Mouse (Mus musculus): ENCODE data around the gene Spink8. TPM values are rescaled to one million over a fixed set of nuclear protein-coding genes. Genes with fewer than 3 reads are reported as not detected.
"Not testable (repeated sequence)": the region's sequence is repeated elsewhere in the genome, so short reads cannot be mapped to it uniquely, and the experiment has no call there.

The Spink8 gene
- polyA plus RNA-seq (2016; fragmentation: Nextera tagmentation; extraction: Ambion mirVana): not detected in 2 replicates

DNA sequence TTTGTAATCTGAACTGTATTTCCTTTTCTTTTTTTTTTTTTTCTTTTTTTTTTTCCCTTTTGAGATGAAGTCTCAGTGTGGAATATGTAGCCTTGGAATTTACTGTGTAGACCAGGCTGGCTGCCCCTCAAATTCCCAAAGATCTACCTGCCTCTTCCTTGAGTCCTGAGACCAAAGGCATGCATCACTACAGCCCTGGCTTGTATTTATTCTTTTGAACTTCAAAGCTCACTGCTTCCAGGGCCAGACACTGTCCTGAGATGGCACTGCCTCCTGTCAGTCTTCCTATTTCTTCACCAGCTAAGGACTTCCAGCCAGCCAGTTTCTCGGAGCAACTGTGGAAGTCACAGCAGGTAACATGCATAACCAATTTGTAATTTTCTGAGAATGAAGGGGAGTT is at the start of gene Spink8:
Spink8 (plus strand) TSS at position 301 of the 400 bp plus-strand sequence.
- WGBS: 60% methylated on average over 1 of the region's 1 CpGs
- no peaks in the 10 kb centered on the region for H3K27me3 ChIP-seq (ENCODE audit: insufficient read depth, poor library complexity, severe bottlenecking)
- no peaks in the 10 kb centered on the region for H3K9me3 ChIP-seq
- H3K4me3 ChIP-seq: no peak within 1 kb of the TSS
- H3K27ac ChIP-seq: no peak within 1 kb of the TSS
- H3K4me1 ChIP-seq (replicated peaks): no peaks in the 10 kb centered on the region; the same call in 1 of the 2 replicates
- H3K36me3 ChIP-seq: no peaks in the 10 kb centered on the region
- DNase-seq (ENCODE audit: low spot score): no peak

DNA sequence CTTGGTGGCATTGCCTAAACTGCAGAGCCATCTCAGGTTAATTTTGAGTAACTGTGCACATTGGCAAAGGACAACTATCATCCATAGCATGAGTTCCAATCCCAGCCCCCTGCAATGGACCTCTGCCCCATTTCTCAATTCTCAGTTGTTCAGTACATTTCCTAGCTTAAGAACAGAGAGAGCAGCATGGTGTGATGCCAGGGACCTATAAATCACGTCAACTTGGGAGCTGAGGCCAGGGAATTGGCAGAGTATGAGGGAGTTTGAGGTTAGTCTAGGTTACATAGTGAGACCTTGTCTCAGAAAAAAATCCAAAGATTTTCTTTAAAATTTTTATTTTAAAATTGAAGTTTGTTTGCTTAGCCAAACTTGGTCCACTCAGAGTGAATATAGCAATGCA is 45.2 kb upstream of the Spink8 start:
- H3K27me3 ChIP-seq (ENCODE audit: insufficient read depth, poor library complexity, severe bottlenecking); DNase-seq (ENCODE audit: low spot score); H3K27ac ChIP-seq; H3K36me3 ChIP-seq; H3K4me1 ChIP-seq (replicated peaks); H3K9me3 ChIP-seq; H3K4me3 ChIP-seq: not testable (repeated sequence)
- 81% methylated on average over 1 of the region's 1 CpGs for WGBS

DNA sequence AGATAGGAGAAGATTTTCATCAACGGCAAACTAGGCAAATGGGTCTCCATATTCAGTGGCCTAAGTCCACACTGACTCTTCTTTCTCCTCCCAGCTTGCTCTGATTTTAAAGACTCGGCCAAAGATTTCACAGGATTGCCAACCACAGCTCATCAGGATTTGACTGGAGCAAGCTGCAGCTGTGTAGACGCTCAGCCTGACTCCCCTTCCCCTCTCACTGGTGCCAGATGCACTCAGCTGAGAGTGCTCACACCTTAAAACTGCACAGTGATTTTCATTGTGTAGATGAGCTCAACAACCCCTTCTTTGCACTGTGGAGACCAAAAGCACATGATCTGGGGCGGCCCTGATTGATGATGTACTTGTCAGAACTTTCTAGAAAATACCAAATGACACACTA is 21.5 kb upstream of the Spink8 start, which contains the start of gene Fbxw27:
Fbxw27 (minus strand) TSS at position 101 of the 400 bp plus-strand sequence.
- DNase-seq (ENCODE audit: low spot score); H3K36me3 ChIP-seq; H3K4me3 ChIP-seq; H3K9me3 ChIP-seq; H3K27ac ChIP-seq; H3K27me3 ChIP-seq (ENCODE audit: insufficient read depth, poor library complexity, severe bottlenecking); H3K4me1 ChIP-seq (replicated peaks): not testable (repeated sequence)
- 88% methylated on average over 4 of the region's 4 CpGs for WGBS

DNA sequence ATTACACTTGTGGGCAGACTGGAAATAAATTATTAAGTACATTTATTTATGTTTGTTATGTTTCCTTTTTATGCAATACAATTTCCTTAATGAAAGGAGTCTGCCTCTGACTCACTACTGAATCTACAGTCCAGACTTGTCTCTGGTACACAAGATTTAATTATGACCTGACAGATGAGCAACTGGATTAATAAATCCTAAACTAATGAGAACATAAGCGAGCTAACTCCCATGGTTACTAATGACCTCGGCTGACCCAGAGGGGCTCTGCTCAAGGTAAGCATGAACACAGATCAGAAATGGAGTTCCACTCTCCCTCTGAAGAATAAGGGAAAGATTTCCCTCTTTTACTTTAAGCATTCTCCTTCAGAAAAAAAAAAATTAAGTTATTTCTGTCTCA is 16.9 kb upstream of the Spink8 start:
- H3K9me3 ChIP-seq: no peaks in the 10 kb centered on the region
- DNase-seq (ENCODE audit: low spot score): no peak
- WGBS: 86% methylated on average over 2 of the region's 2 CpGs
- no peaks in the 10 kb centered on the region for H3K4me1 ChIP-seq (replicated peaks)
- no peaks in the 10 kb centered on the region for H3K36me3 ChIP-seq
- no peaks in the 10 kb centered on the region for H3K27me3 ChIP-seq (ENCODE audit: insufficient read depth, poor library complexity, severe bottlenecking)
- H3K27ac ChIP-seq: no peak overlapping the region
- H3K4me3 ChIP-seq: no peak overlapping the region

DNA sequence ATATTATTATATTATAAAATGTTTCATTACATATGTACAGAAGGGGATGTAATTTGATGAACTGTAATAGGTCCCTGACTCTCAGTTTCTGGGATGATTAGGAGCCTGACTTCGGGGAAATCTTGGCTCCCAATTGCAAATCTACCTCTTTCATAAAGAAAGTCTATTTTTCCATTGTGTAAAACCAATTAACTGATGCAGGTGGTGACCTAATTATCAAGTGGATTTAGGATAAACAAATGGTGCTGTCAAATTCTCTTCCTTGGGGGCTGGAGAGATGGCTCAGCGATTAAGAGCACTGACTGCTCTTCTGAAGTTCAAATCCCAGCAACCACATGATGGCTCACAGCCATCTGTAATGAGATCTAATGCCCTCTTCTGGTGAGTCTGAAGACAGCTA is 16.3 kb upstream of the Spink8 start:
- 80% methylated on average over 2 of the region's 2 CpGs for WGBS

DNA sequence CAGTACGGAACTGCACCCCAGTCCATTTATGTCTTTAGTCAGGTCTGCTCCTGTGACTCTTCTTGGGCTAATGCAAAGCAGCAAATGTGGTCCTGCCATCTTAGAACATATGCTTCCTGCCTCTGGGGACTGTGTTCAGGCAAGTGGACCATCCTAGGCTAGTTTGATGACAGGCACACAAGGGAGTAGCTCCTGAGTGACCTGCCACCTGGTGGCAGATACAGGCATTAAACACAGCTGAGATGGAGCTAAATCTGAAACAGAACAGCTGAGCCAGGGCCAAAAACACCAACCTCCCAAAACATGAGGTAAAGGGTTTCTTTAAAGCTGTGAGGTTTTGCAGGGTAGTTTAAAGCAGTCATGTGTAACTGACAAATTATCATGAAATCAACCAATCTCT is 14.0 kb upstream of the Spink8 start:
- 95% methylated on average over 1 of the region's 1 CpGs for WGBS

More for the DNA sequence above, 16.3 kb upstream of the Spink8 start:
- Histone ChIP-seq H3K27me3 (ENCODE audit: insufficient read depth, poor library complexity, severe bottlenecking) (no peaks in the 10 kb centered on the region), H3K4me1 (replicated peaks) (no peaks in the 10 kb centered on the region), H3K27ac (no peak overlapping the region), H3K36me3 (no peaks in the 10 kb centered on the region), H3K4me3 (no peak overlapping the region), H3K9me3 (no peaks in the 10 kb centered on the region)
- no peak for DNase-seq (ENCODE audit: low spot score)

DNA sequence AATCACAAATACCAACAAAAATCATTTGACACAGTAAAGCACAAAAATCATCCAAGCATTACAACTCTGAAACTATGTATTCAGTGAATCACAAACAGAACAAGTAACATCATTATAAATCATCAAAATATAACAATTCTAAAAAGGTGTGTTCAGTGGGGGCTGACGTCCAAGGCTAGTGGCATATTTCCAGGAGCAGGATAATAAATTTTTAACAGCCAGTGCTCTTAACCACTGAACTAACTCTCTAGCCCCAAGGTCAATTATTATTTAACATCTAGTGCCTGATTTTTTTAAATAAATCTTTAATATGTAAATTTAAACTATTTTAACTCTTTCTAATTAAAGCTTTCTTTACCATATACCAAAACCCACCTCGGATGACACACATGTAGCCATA is 6.5 kb upstream of the Spink8 start:
- not testable (repeated sequence) for H3K27ac ChIP-seq; DNase-seq (ENCODE audit: low spot score); H3K36me3 ChIP-seq; H3K4me3 ChIP-seq; H3K4me1 ChIP-seq (replicated peaks); H3K9me3 ChIP-seq; H3K27me3 ChIP-seq (ENCODE audit: insufficient read depth, poor library complexity, severe bottlenecking)
- WGBS: 87% methylated on average over 2 of the region's 2 CpGs

More for the DNA sequence above, 14.0 kb upstream of the Spink8 start:
- Histone ChIP-seq H3K27ac (no peak overlapping the region), H3K36me3 (no peaks in the 10 kb centered on the region), H3K4me3 (no peak overlapping the region), H3K4me1 (replicated peaks) (no peaks in the 10 kb centered on the region), H3K27me3 (ENCODE audit: insufficient read depth, poor library complexity, severe bottlenecking) (no peaks in the 10 kb centered on the region), H3K9me3 (no peaks in the 10 kb centered on the region)
- peak; percentile 26 for DNase-seq (ENCODE audit: low spot score)

DNA sequence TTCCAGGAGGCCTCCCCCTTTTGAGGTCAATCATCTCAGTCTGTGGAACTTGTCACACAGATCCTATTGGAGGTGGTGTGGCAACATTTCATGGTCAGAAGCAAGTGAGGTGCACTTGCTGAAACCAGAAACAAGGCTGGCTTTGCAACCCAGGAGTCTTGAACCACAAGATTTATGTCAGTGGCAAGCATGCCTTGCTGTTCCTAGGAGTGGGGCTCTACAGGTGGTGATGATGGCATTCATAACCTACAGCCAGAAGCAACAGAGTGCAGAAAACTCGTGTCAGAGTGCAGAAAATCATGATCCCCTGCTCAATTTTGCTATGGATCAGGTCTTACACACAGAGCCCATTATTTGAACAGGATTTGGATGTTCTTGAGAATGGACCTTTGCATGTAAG is 5.8 kb upstream of the Spink8 start:
- no peak overlapping the region for H3K4me3 ChIP-seq
- no peaks in the 10 kb centered on the region for H3K27me3 ChIP-seq (ENCODE audit: insufficient read depth, poor library complexity, severe bottlenecking)
- no peak overlapping the region for H3K27ac ChIP-seq
- H3K36me3 ChIP-seq: no peaks in the 10 kb centered on the region
- DNase-seq (ENCODE audit: low spot score): no peak
- WGBS: 73% methylated on average over 1 of the region's 1 CpGs
- H3K4me1 ChIP-seq (replicated peaks): no peaks in the 10 kb centered on the region
- H3K9me3 ChIP-seq: no peaks in the 10 kb centered on the region

DNA sequence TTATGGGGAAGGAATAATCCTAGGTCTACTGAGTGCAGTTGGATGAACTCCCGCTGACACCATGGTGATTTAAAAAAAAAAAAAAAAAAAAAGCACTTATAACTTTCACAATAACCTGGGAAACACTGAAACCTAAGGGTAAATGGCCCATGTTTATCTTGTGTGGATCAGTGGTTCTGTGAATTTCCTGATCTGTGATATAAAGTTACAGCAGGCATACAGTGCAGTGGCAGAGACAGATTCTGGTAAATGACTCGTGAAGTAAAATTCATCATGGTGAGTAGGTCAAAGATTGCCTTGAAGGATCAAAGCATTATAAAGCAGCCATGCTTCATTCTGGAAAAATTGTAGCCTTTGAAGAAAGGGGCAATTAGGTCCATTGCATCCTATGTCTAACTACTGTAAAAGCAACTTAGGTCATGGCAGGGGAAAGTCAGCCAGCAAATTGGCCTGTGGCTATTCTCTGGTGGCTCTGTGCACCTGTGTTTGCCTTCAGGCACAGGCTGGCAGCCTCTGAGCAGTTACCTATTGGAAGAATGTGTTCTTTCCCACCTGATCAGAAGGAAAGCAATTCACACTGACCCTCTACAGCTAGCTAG is 5.3 kb upstream of the Spink8 start:
- Histone ChIP-seq H3K4me3 (no peak overlapping the region), H3K36me3 (no peaks in the 10 kb centered on the region), H3K9me3 (no peaks in the 10 kb centered on the region), H3K27me3 (ENCODE audit: insufficient read depth, poor library complexity, severe bottlenecking) (no peaks in the 10 kb centered on the region), H3K4me1 (replicated peaks) (no peaks in the 10 kb centered on the region), H3K27ac (no peak overlapping the region)
- 80% methylated on average over 2 of the region's 2 CpGs for WGBS
- no peak for DNase-seq (ENCODE audit: low spot score)

DNA sequence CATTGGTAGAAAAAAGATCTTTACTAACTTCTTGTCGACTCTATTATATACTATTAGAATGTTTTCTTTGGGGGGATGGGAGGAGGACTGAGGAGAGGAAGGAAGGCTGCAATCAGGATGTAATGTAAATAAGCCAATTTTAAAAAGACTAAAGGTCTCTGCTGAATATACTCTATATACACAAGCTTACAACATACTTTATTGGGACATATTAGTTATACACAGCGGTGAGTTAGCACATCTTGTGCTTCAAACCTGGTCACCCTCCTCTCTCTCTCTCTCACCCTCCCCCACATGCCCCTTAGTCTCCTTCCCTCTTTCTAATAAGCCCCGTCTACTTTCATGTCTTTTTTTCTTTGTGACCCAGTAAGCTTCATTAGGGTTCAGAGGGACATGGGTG is 4.2 kb upstream of the Spink8 start:
- no peaks in the 10 kb centered on the region for H3K4me1 ChIP-seq (replicated peaks)
- no peaks in the 10 kb centered on the region for H3K27me3 ChIP-seq (ENCODE audit: insufficient read depth, poor library complexity, severe bottlenecking)
- H3K4me3 ChIP-seq: no peak overlapping the region
- DNase-seq (ENCODE audit: low spot score): no peak
- H3K27ac ChIP-seq: no peak overlapping the region
- no peaks in the 10 kb centered on the region for H3K36me3 ChIP-seq
- H3K9me3 ChIP-seq: no peaks in the 10 kb centered on the region
- WGBS: 58% methylated on average over 3 of the region's 3 CpGs

DNA sequence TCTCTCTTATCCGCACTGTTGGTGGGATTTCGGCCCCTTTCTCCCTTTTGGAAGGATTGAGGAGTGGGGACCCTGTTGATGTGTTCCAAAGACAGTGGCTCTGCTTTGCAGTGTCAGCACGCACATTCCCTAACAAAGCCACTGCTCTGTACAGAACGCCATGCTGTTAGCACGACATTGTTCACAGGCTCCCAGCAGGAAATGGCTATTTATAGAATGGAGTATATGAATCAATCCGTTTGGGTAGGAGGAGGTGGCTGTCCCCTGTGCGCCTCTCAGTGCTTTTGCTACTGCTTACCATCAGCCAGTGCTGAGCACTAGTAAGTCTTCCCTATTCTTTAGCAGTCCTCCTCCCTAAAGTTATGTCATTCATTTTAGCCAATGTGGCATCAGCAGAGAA is 1.3 kb downstream of the Spink8 start:
- no peak for DNase-seq (ENCODE audit: low spot score)

DNA sequence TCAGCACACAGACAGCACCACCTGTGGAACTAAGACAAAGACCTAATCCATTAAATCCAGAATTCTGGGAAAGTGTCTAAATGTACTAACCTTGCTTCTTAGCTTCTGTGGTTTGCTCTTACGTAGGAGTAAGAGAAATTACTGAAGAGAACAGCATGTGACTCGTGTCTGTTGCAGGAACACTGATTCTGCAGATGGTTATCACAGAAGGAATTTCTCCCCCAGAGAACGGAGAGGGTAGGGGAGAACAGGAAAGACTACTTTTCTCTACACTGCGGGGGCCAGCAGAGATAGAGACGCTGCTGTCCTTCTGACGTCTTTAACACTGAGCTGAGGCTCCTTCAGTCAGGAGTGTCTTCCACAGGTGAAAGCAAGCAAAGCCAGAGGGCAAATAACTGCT is 4.3 kb downstream of the Spink8 start:
- WGBS: 64% methylated on average over 6 of the region's 6 CpGs
- no peaks in the 10 kb centered on the region for H3K36me3 ChIP-seq
- no peak overlapping the region for H3K27ac ChIP-seq
- H3K9me3 ChIP-seq: no peaks in the 10 kb centered on the region
- H3K4me3 ChIP-seq: no peak overlapping the region
- DNase-seq (ENCODE audit: low spot score): no peak
- no peaks in the 10 kb centered on the region; the same call in 1 of the 2 replicates for H3K4me1 ChIP-seq (replicated peaks)
- no peaks in the 10 kb centered on the region for H3K27me3 ChIP-seq (ENCODE audit: insufficient read depth, poor library complexity, severe bottlenecking)

More for the DNA sequence above, 1.3 kb downstream of the Spink8 start:
- no peak overlapping the region for H3K27ac ChIP-seq
- H3K27me3 ChIP-seq (ENCODE audit: insufficient read depth, poor library complexity, severe bottlenecking): no peaks in the 10 kb centered on the region
- H3K9me3 ChIP-seq: no peaks in the 10 kb centered on the region
- no peak overlapping the region for H3K4me3 ChIP-seq
- no peaks in the 10 kb centered on the region; the same call in 1 of the 2 replicates for H3K4me1 ChIP-seq (replicated peaks)
- H3K36me3 ChIP-seq: no peaks in the 10 kb centered on the region
- WGBS: 51% methylated on average over 7 of the region's 7 CpGs

DNA sequence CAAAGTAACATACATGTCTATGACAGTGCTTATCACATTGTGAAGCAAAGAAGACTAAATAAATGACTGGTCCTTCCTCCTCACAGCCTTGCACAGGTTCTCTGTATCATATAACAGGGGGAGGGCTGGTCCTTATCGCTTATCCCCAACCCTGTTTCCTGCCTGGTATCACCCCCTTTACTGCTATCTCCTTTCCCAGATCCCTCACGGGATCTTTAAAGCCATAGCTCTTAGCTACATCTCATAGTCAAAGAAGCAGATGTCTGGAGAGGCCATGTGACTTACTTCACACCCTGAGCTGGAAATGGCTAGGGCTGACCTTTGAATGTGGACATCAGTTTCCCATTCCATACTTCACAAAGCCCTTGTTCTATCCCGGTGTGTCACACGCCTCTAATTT is 13.7 kb downstream of the Spink8 start:
- WGBS: 73% methylated on average over 4 of the region's 4 CpGs
- Histone ChIP-seq H3K27ac (no peak overlapping the region), H3K36me3 (peaks cover 12% of the 10 kb centered on the region), H3K4me1 (replicated peaks) (no peaks in the 10 kb centered on the region), H3K27me3 (ENCODE audit: insufficient read depth, poor library complexity, severe bottlenecking) (no peaks in the 10 kb centered on the region), H3K4me3 (no peak overlapping the region), H3K9me3 (no peaks in the 10 kb centered on the region)
- DNase-seq (ENCODE audit: low spot score): no peak

DNA sequence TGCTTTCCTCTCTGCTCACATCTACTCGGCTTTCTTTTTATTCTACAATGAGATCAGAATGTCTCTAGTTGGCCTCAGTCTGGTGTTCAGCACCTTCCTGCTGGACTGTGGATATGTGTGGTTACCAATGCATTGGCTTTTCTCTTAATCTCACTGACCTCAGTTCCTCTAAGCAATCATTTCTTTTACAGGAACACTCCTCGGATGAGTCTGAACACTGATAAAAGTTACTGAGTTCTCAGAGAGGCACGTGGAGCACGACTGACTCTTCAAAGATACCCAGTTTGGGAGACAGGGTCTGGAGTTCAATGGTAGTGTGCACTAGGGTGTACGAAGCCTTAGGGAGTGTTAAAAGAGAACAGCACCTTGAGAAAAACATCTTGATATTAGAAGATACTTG is 14.1 kb downstream of the Spink8 start:
- WGBS: 77% methylated on average over 5 of the region's 5 CpGs
- Histone ChIP-seq H3K4me1 (replicated peaks) (no peaks in the 10 kb centered on the region), H3K9me3 (no peaks in the 10 kb centered on the region), H3K27me3 (ENCODE audit: insufficient read depth, poor library complexity, severe bottlenecking) (no peaks in the 10 kb centered on the region), H3K36me3 (peaks cover 17% of the 10 kb centered on the region), H3K27ac (no peak overlapping the region), H3K4me3 (no peak overlapping the region)
- no peak for DNase-seq (ENCODE audit: low spot score)

Data from hindbrain, embryonic 10.5 days (tissue).